Mouse (Mus musculus): ENCODE data around the gene Arpp21.

DNA sequence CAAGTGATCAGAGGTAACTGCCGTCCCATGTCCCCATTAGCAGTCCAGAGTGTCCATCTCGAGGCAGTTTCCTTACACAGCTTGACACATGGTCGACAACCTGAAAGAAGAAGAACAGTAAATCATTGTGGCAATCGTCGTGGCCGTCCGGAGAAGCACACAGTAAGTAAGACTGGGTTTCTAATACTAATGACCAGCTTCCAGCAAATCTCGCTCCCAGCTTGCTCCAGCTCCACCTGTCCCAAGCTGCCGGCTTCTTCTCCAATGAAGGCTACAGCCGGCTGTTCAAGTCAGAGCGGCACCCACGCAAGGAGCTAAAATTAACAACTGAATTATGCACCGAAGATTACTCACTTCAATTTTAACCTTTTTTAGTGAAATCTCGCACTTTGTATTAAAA is 48.1 kb downstream of the Arpp21 start:
- no peak for TF ChIP-seq CHD2 (IDR thresholded peaks at IDR 0.05; ENCODE audit: low read depth, low read length)
- no peak for TF ChIP-seq MAFK (IDR thresholded peaks at IDR 0.05; ENCODE audit: insufficient read depth, low read depth, low read length)
- TF ChIP-seq ZNF384 (IDR thresholded peaks at IDR 0.05; ENCODE audit: low read depth, low read length), result no peak
- TF ChIP-seq ZC3H11A (IDR thresholded peaks at IDR 0.05; ENCODE audit: borderline replicate concordance, low read depth, low read length), result no peak
